Mouse (Mus musculus): ENCODE measurements around the gene Tubb4a. TPM values are rescaled to one million over a fixed set of nuclear protein-coding genes. Genes with fewer than 3 reads are reported as not detected.

Gene Tubb4a
- total RNA-seq, 2 experiments from 2014 or later: 558 TPM

- TF ChIP-seq CTCF (conservative IDR thresholded peaks at IDR 0.05): 0 out of 2 replicates have a peak, but pooled peaks have one; percentile 30
- DNase-seq (ENCODE audit: low spot score in 2 of 2): peak; percentile 98 to 100
- H3K27ac ChIP-seq: peak overlapping the region; percentile 91
- H3K4me3 ChIP-seq: peak overlapping the region; percentile 60
Measured at GRCm38 (mm10) chr17:57031661-57032420, 55.7 kb downstream of the Tubb4a start.

- DNase-seq (ENCODE audit: low spot score in 2 of 2): peak in 1 of 2 experiments; percentile 50
- no peak for TF ChIP-seq CTCF (conservative IDR thresholded peaks at IDR 0.05)
- Histone ChIP-seq H3K27ac (peak within 1 kb of the TSS; percentile 92), H3K4me3 (peak within 1 kb of the TSS; percentile 73)
Measured at GRCm38 (mm10) chr17:57030931-57031660, 56.5 kb downstream of the Tubb4a start, which contains the start of gene Khsrp. TSS of gene Khsrp (minus strand) at chr17:57031522.

Other genes with a start within 250 kb of the Tubb4a start
- gene Acsbg2, start 213.3 kb downstream of the Tubb4a start, total RNA-seq (2021): not detected
- gene 1700061G19Rik, start 212.3 kb downstream of the Tubb4a start, total RNA-seq (2021): under 1 TPM; 0.13 to 0.22 TPM
- 10 to 100 TPM; 81.0 to 87.5 TPM for gene Mllt1, start 152.4 kb downstream of the Tubb4a start, total RNA-seq (2021)
- gene Acer1, start 105.7 kb downstream of the Tubb4a start, total RNA-seq (2021): not detected
- gene Clpp, start 97.5 kb downstream of the Tubb4a start, total RNA-seq (2021): 10 to 100 TPM; 70.3 to 71.1 TPM
- gene Alkbh7, start 90.4 kb downstream of the Tubb4a start, total RNA-seq (2021): 10 to 100 TPM; 23.9 to 24.0 TPM
- gene Pspn, start 87.8 kb downstream of the Tubb4a start, total RNA-seq (2021): not detected
- 10 to 100 TPM; 61.2 to 63.2 TPM for gene Gtf2f1, start 76.5 kb downstream of the Tubb4a start, total RNA-seq (2021)
- gene Gm17949, start 76.3 kb downstream of the Tubb4a start, total RNA-seq (2021): under 1 TPM in 1 of 2 experiments, not detected in 1; 0.64 TPM
- gene Khsrp, start 56.3 kb downstream of the Tubb4a start, total RNA-seq (2021): 100 to 1,000 TPM; 115 to 120 TPM
- not detected for gene Slc25a41, start 46.1 kb downstream of the Tubb4a start, total RNA-seq (2021)
- gene Crb3, start 28.7 kb downstream of the Tubb4a start, total RNA-seq (2021): under 1 TPM in 1 of 2 experiments, not detected in 1; 0.64 TPM
- 100 to 1,000 TPM; 373 to 393 TPM for gene Slc25a23, start 27.9 kb downstream of the Tubb4a start, total RNA-seq (2021)
- gene Dennd1c, start 9.3 kb downstream of the Tubb4a start, total RNA-seq (2021): 1 to 10 TPM; 1.4 to 2.0 TPM
- gene Tnfsf9, start 17.5 kb upstream of the Tubb4a start, total RNA-seq (2021): under 1 TPM; 0.37 to 0.38 TPM
- gene Cd70, start 62.0 kb upstream of the Tubb4a start, total RNA-seq (2021): not detected
- not detected for gene Tnfsf14, start 106.4 kb upstream of the Tubb4a start, total RNA-seq (2021)
- gene C3, start 140.4 kb upstream of the Tubb4a start, total RNA-seq (2021): under 1 TPM; 0.97 to 0.98 TPM
- 10 to 100 TPM; 24.0 to 24.8 TPM for gene Gpr108, start 160.7 kb upstream of the Tubb4a start, total RNA-seq (2021)
- gene Trip10, start 161.7 kb upstream of the Tubb4a start, total RNA-seq (2021): 1 to 10 TPM; 8.2 to 9.8 TPM
- gene Vav1, start 191.3 kb upstream of the Tubb4a start, total RNA-seq (2021): 1 to 10 TPM; 2.8 to 3.2 TPM